Mouse (Mus musculus): ENCODE data around the gene Ube2d3.

DNA sequence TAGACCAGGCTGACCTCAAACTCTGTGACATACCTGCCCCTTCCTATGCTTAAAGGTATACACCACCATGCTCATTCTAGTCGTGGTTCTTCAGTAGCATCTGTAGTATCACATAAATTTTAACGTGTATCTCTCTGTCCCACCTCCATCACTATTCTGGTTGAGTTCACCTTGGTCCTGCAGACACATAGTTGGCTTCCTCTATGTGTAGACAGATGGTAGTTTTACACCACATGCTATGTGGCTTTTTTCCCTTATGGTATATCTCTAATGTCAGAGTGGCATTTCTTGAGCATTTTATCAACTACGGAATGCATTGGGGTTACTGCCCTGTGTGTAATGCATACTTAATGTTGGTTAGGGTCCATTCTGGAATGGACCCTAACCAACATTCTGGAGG lies 31.2 kb downstream of the Ube2d3 start:
- TF ChIP-seq CTCF (IDR thresholded peaks at IDR 0.05; ENCODE audit: extremely low read depth, insufficient read depth, insufficient read length, insufficient replicate concordance) (no peak), POLR2A (IDR thresholded peaks at IDR 0.05; ENCODE audit: low read depth, low read length) (no peak)
